Mouse (Mus musculus): ENCODE results near the gene Tefm. TPM values are rescaled to one million over a fixed set of nuclear protein-coding genes. Genes with fewer than 3 reads are reported as not detected.
A peak's percentile ranks its signal among the peaks of the same experiment; 100 is the strongest.
"Not testable (repeated sequence)": the region's sequence is repeated elsewhere in the genome, so short reads cannot be mapped to it uniquely, and the experiment has no call there.

The Tefm gene
- polyA plus RNA-seq, 1 experiment: 8.7 TPM

DNA sequence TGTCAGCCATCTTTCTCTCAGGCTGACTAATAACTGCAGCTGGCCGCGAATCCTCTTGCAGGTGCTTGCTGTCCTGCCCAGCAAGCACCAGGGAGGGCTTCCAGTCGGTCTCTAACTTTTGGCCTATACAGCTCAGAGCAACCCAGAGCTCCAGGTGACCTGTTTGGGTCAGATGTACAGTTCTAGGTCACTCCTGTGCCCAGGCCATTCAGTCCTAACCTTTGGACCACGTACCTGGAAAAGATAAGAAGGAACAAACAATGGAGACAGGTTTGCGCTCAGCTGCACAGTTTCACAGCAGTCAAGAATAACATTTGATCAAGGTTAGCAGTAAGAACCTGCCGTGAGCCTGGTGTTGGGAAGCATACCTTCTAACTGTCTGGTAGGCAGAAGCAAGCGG is 17.0 kb upstream of the Tefm start:
- DNase-seq (ENCODE audit: extremely low spot score in 1 of 2, low spot score in 1 of 2): no peak

DNA sequence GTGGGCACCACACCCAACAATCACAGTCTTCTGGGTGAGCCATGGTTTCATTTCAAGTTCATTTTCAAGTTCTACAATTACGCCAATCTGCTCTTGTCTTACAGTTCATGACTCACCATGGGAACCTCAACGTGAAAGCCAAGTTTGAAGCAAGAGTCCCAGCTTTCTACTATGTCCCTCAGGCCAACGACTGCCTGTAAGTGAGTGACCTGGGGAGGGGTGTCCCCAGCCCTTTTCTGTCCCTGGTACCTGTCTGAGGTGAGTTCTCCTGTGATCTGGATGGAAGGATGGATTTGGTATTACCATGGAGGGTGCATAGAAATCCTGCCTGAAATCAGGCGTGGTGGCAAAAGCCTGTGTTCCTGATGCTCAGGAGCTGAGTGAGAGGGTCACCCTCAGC is 14.9 kb upstream of the Tefm start:
- DNase-seq (ENCODE audit: extremely low spot score in 1 of 2, low spot score in 1 of 2): no peak

DNA sequence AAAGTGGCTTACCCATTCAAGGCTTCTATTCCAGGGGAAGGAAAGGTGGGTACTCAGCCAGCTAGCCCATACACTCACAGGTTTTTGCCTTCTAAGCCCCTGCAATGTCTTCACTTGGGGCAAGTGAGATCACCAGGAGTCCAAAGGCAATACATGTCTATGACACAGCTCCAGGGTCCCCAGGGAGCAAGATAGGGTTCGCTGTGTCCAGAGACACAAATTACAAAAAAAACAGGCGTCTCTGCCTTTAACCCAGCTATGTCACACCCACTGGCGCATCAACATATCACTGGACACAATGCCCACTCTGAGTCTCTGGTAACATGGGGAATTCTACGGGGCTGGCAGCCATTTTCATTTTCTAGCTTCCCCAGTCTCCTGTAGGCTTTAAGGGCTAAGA is 14.0 kb upstream of the Tefm start:
- DNase-seq (ENCODE audit: extremely low spot score in 1 of 2, low spot score in 1 of 2): no peak

- DNase-seq (ENCODE audit: extremely low spot score in 1 of 2, low spot score in 1 of 2): no peak
Measured at GRCm38 (mm10) chr11:80155541-80155940, 13.6 kb upstream of the Tefm start.

DNA sequence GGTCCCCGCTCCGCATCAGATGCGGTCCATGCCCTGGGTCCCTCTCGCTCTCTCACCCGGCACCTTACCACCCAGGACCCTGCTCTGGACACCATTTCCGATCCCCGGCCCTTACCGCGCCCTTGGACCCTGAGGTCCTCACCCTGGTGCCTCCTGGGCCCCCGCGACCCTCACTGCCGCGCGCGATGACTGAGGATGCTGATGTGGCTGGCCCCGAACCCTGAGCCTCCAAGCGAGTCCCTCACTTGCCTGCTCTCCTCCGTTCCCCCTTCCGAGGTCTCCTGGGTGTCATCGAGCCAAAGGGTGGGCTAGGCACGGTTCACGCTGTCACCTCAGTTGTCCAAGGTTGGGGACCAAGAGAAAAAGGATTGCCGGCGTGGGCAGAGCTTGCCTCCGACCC is 12.5 kb upstream of the Tefm start:
- DNase-seq (ENCODE audit: extremely low spot score in 1 of 2, low spot score in 1 of 2): no peak

GRCm38 (mm10) chr11:80153857-80154495 is 12.0 kb upstream of the Tefm start, which contains the start of gene Adap2:
Gene Adap2, plus strand, starts transcription at chr11:80154105.
- peak; percentile 41 to 59 for DNase-seq (ENCODE audit: extremely low spot score in 1 of 2, low spot score in 1 of 2)

GRCm38 (mm10) chr11:80152376-80152775 is 10.4 kb upstream of the Tefm start:
- DNase-seq (ENCODE audit: extremely low spot score in 1 of 2, low spot score in 1 of 2): no peak

- no peak for DNase-seq (ENCODE audit: extremely low spot score in 1 of 2, low spot score in 1 of 2)
Measured at GRCm38 (mm10) chr11:80151541-80151940, 9.6 kb upstream of the Tefm start.

- DNase-seq (ENCODE audit: extremely low spot score in 1 of 2, low spot score in 1 of 2): no peak
Measured at GRCm38 (mm10) chr11:80150566-80150965, 8.6 kb upstream of the Tefm start.

DNA sequence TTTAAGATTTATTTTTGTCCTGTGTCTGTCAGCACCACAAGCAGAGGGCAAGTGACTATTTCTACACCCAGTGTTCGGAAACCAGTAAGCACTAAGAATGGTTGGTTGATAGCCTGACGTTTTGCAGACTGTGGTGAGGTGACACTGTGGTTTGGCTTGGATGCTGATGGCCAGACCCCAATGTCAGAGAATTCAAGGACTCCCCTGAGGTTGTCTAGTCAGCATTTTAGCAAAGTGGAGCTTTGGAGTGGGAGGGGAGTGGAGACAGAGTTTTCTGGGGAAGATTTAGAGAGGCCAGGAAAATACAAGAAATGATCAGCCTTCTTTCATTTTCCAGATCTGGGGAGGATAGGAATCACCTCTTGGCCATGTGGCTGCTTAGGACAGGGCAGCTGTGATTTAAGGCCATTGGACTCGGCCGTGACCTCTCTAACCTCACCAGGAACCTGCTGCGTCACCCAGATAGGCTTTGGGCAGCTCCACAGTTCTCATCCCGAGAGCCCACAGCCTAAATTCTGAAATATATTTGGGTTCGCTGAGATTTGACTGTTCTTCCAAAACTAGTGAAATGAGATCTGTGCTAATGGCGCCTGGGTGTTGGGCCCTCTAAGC is 7.5 kb upstream of the Tefm start:
- no peak for DNase-seq (ENCODE audit: extremely low spot score in 1 of 2, low spot score in 1 of 2)

- not testable (repeated sequence) for DNase-seq (ENCODE audit: extremely low spot score in 1 of 2, low spot score in 1 of 2)
Measured at GRCm38 (mm10) chr11:80148974-80149373, 7.0 kb upstream of the Tefm start.

GRCm38 (mm10) chr11:80148313-80148712 is 6.3 kb upstream of the Tefm start:
- DNase-seq (ENCODE audit: extremely low spot score in 1 of 2, low spot score in 1 of 2): no peak

DNA sequence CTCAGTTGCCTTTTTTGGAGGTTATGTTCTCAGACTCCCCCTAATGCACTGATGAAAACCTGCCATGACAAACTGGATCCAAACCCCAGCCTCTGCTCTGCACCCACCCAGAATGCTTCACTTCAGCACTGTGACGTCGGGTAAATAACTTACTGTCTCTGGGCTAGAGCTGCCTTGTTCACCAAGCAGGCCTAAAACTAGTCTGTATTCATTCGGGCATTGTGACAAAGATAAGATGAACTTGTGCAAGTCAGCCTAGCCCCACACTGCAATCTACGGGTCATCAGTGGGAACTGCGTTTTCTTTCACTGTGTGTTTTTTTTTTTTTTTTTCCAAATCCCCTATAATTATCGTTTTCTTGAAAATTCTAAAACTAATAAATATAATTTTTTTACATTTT is 5.8 kb upstream of the Tefm start:
- no peak for DNase-seq (ENCODE audit: extremely low spot score in 1 of 2, low spot score in 1 of 2)

GRCm38 (mm10) chr11:80145787-80146275 is 3.9 kb upstream of the Tefm start:
- no peak for DNase-seq (ENCODE audit: extremely low spot score in 1 of 2, low spot score in 1 of 2)

GRCm38 (mm10) chr11:80142872-80143271 is 897 bp upstream of the Tefm start:
- DNase-seq (ENCODE audit: extremely low spot score in 1 of 2, low spot score in 1 of 2): no peak

GRCm38 (mm10) chr11:80137773-80138172 is 4.2 kb downstream of the Tefm start:
- no peak for DNase-seq (ENCODE audit: extremely low spot score in 1 of 2, low spot score in 1 of 2)

DNA sequence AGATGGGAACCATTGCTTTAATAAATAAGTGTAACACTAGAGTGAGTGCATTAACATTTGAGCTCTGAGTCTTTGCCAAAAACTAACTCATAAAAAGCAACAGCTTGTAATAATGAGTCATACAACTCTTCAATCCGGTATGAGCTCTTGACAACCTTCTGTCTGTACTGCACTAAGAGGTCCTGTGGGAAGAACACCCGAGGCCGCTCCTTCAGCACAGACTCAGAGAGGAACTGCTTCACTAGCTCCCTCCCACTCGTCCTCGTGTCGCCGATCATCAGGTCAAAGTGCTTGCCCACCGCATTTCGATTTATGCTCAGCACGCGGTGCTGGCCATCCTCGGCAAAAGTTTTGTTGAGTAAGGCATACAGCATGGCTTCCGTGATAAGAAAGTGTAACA is 5.2 kb downstream of the Tefm start:
- DNase-seq (ENCODE audit: extremely low spot score in 1 of 2, low spot score in 1 of 2): peak in 1 of 2 experiments; percentile 12

DNA sequence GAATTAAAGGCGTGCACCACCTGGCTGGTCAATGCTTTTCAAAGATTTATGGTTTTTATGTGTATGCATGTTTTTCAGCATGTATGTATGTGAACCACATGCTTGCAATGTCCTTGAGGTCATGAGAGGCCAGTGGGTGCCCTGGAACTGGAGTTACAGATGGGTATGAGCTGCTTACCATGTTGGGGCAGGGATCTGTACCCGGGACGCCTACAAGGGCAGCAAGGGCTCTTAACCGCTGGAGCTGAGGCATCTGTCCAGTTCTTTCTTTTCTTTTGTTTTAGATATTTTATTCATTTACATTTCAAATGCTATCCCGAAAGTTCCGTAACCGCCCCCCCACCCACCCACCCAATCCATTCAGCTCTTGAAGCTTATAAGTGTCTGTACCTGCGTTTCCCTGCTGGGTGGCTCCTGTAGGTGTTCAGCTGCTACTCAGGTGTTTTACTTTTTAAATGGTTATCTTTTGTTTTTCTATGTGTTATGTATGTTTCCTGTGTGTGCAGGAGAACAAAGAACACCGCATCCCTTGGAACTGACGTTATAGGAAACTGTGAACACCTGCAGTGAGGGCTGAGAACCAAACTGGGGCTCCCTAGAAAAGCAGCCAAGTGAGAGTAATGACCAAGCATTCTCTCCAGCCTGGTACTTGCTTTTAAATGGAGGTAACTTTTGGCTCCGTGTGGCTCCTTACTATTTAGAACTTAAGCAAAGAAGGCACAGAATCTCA is 5.9 kb downstream of the Tefm start:
- DNase-seq (ENCODE audit: extremely low spot score in 1 of 2, low spot score in 1 of 2): no peak

DNA sequence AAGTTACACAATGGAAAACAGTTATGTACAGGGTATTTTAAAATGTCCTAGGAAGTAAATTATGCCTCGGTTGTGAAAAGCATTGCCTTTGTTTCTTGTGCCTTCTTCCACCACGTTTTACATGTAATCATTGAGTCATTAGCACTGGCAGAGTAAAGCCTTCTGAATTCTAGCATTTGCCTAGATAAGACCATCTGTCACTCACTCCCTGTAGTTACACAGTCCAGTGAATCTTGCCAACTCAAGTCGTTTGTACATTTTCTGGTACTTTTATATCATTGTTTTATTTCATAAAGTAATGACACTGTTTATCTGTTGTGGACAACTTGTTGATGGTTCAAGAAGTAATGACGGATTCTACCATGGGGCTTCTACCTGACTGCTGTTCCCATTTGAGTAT is 7.2 kb downstream of the Tefm start:
- no peak for DNase-seq (ENCODE audit: extremely low spot score in 1 of 2, low spot score in 1 of 2)

- no peak for DNase-seq (ENCODE audit: extremely low spot score in 1 of 2, low spot score in 1 of 2)
Measured at GRCm38 (mm10) chr11:80132050-80132449, 9.9 kb downstream of the Tefm start.

DNA sequence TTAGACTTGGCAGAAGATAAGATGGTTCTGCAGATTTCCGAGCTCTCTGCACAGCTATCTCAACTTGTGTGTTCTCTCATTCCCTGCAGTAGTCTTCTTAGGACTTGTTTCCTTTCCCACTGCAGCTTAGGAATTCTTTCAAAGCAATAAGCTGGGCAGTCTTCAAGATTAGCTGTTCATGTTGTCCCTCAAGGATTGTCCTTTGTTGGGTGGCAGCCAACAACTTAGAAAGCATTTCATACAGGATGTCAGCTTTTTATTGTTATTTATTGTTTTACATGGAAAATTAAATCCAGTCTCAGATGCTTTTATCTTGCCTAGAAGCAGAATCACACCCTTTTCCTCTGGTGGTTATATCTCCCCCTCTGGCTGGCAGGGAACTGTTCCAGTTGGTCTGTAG is 25.6 kb downstream of the Tefm start:
- no peak for DNase-seq (ENCODE audit: extremely low spot score in 1 of 2, low spot score in 1 of 2)

GRCm38 (mm10) chr11:80104407-80104806 is 37.6 kb downstream of the Tefm start:
- no peak for DNase-seq (ENCODE audit: extremely low spot score in 1 of 2, low spot score in 1 of 2)

Measured in frontal cortex, adult 2 months (tissue).